Mouse (Mus musculus): Measurements from ENCODE around the gene Tmem91.
A peak's percentile ranks its signal among the peaks of the same experiment; 100 is the strongest.
"Not testable (repeated sequence)": the region's sequence is repeated elsewhere in the genome, so short reads cannot be mapped to it uniquely, and the experiment has no call there.

Gene Tmem91

DNA sequence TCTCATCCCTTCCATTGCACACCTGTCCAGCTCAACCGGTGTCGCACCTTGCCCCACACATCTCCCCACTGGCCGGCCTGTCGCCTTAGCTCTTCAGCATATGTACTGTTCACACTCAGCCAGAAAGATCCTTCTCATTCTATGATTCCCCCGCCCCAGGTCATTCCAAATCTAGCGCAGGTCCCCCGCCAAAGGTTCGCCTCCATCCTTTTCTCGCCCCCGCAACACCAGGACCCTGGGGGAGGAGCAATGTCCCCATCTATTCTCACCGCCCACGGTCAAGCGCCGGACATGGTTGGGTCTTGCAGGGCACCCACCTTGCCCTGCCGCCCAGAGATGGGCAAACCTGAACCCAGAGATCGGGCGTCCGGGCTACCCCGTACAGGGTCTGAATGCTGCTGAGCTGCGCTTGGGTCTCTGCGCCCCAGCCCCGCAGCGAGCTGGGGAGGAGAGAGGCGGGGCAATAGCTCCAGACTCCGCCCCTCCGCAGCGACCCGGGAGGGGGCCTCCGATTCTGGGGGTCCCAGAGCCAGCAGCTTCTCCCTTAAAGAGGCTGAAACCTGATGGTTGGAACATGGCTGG, at the start of gene Tmem91:
Tmem91 (minus strand) TSS at position 448 of the 582 bp plus-strand sequence.
- DNase-seq (ENCODE audit: low spot score in 2 of 2), result no peak

DNA sequence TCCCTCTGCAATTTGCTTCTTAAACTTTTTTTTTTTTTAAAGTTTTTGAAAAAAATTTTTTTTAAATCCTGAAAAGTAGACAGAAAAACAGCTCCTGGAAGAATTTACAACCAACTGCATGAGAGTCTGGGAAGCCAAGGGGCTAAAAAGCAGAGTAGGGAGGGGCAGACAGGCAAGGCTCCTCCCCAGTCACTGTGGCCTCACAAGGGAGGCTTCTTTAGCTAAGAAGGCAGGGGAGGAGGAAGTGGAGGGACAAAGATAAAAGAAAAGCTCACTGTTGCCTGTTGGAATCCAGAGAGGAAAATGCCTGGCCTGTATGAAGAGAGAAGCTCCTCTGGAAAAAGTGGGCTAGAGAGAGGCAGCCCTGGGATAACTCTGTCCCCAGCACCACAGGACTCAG, 46.8 kb upstream of the Tmem91 start:
- not testable (repeated sequence) for DNase-seq (ENCODE audit: low spot score in 2 of 2)

GRCm38 (mm10) chr7:25720760-25721159, 45.8 kb upstream of the Tmem91 start:
- no peak for DNase-seq (ENCODE audit: low spot score in 2 of 2)

GRCm38 (mm10) chr7:25719761-25720610, 45.0 kb upstream of the Tmem91 start:
- DNase-seq (ENCODE audit: low spot score in 2 of 2), result peak; percentile 78 to 83

GRCm38 (mm10) chr7:25718788-25719417, 43.9 kb upstream of the Tmem91 start, which contains the start of gene Ccdc97:
Gene Ccdc97 (minus strand): TSS chr7:25719088.
- peak; percentile 95 to 97 for DNase-seq (ENCODE audit: low spot score in 2 of 2)

DNA sequence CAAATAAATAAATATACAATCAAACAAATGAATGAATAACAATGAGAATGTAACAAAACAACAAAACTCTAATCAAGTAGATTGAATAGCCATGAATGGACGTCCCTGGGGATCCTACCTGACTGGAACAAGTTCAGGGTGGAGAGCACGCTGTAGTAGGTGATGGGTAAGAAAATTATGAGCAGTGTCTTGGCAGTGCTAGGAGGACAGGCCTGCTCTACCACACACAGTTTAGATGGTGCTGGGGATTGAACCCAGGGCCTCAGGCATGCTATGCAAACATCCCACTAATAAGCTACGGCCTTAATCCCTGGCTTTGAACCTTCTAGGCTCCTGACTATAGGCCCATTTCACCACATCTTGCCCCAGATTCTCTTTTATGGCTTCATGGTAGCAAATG, 42.5 kb upstream of the Tmem91 start:
- no peak for DNase-seq (ENCODE audit: low spot score in 2 of 2)

GRCm38 (mm10) chr7:25715731-25716271, 40.8 kb upstream of the Tmem91 start:
- DNase-seq (ENCODE audit: low spot score in 2 of 2), result no peak

GRCm38 (mm10) chr7:25714581-25714980, 39.6 kb upstream of the Tmem91 start:
- DNase-seq (ENCODE audit: low spot score in 2 of 2), result no peak

DNA sequence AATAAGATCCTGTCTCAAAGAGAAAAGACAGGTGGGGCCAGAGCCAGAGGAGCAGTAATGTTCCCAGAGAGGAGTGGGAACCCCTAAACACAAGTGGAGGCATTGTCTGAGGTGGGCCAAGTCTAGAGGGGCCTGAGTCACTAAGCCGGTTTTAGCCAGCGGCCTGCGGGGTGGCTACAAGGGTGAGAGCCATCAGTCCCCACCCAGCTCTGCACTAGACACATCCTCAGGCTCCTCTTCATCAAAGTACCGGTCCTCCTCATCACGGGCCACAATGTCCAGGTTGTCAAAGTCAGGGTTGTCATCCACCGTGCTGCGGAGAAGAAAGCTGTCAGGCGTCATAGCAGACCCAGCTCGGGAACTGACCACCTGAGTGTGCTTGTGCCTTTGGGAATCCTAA, 37.8 kb upstream of the Tmem91 start:
- DNase-seq (ENCODE audit: low spot score in 2 of 2), result no peak

DNA sequence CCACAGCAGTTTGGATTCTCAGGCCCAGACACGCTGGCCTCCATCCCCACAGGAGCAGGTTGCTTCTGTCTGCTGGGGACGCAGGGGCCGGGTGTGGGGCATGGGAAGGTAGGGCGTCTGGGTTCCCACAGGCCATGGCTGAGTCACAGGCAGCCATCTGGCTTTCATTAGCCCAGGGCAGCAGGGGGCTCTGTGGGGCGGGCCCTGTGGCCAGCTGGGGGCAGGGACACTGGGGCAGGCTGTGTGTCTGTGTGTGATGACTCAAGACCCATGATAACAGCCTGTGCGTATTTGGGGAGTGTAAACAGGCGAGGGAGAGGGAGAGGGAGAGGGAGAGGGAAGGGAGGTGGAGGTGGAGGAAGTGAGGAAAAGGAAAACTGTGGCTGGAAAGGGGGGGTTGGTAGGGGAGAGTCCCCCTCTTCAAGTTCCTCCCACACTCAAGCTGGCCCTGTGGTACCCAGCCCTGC, 36.8 kb upstream of the Tmem91 start:
- no peak for DNase-seq (ENCODE audit: low spot score in 2 of 2)

- DNase-seq (ENCODE audit: low spot score in 2 of 2), result no peak
Observed at GRCm38 (mm10) chr7:25711165-25711564, 36.2 kb upstream of the Tmem91 start.

- DNase-seq (ENCODE audit: low spot score in 2 of 2), result peak in 1 of 2 experiments; percentile 47
Observed at GRCm38 (mm10) chr7:25710519-25711130, 35.7 kb upstream of the Tmem91 start.

GRCm38 (mm10) chr7:25709961-25710360, 35.0 kb upstream of the Tmem91 start:
- no peak for DNase-seq (ENCODE audit: low spot score in 2 of 2)

DNA sequence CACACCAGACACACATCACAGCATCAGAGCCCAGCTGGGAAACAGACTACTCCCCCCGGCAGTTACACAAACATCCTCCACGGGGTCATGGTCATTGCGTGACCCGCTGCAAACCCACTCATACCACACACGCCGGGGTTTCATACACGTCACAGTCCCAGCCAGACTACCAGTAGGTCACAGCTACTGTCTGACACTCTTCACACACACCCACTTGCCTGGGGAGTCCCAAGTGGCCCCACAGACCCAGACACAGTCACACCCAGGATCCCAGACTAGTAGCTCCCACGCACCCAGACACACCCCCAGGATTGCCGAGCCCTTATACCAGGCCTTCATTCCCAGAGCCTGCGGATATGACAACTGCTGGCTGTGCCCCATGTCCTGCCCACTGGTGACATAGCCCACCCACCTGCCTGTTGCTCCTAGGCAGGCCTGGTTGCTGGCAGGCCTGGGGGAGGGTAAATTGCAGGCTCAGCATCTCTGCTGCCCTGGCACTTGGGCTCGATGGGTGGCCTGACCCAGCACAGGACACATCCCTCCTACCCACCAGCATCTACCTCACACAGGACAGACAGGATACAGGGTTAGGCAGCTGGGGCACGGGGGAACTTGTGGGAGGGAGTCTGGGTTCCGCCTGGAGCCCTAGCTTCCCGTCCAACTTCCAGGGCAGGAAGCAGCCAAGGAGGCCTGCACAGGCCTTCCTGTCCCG, 32.8 kb upstream of the Tmem91 start:
- no peak for DNase-seq (ENCODE audit: low spot score in 2 of 2)

- DNase-seq (ENCODE audit: low spot score in 2 of 2), result no peak
Observed at GRCm38 (mm10) chr7:25706578-25707170, 31.7 kb upstream of the Tmem91 start.

DNA sequence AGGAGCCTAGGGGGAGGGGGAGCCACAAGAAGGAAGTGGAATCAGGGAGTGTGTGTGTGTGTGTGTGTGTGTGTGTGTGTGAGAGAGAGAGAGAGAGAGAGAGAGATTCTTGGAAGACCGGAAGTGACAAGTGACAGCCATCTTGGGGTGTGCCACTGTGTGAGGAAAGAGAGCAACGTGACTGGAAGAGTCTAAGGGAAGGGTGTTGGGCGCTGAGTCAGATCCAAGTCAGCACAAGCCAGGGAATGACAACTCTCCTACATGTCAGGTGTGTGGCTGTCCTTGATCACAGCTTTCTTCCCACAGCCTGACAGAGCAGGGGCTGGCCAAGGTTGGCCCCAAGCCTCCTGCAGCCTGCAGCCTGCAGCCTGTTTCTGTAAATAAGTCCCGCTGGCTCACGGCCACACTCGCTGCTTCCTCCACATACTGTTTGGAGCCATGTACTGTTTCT, 30.9 kb upstream of the Tmem91 start:
- peak in 1 of 2 experiments; percentile 64 for DNase-seq (ENCODE audit: low spot score in 2 of 2)

- DNase-seq (ENCODE audit: low spot score in 2 of 2), result no peak
Observed at GRCm38 (mm10) chr7:25704716-25705364, 29.9 kb upstream of the Tmem91 start.

GRCm38 (mm10) chr7:25703793-25704494, 29.0 kb upstream of the Tmem91 start:
- no peak for DNase-seq (ENCODE audit: low spot score in 2 of 2)

GRCm38 (mm10) chr7:25702350-25702749, 27.4 kb upstream of the Tmem91 start:
- DNase-seq (ENCODE audit: low spot score in 2 of 2), result no peak

GRCm38 (mm10) chr7:25700732-25701131, 25.8 kb upstream of the Tmem91 start:
- DNase-seq (ENCODE audit: low spot score in 2 of 2), result no peak

Data from frontal cortex, postnatal 36 days (tissue).